Mouse (Mus musculus): ENCODE results near the gene Gm28729.

DNA sequence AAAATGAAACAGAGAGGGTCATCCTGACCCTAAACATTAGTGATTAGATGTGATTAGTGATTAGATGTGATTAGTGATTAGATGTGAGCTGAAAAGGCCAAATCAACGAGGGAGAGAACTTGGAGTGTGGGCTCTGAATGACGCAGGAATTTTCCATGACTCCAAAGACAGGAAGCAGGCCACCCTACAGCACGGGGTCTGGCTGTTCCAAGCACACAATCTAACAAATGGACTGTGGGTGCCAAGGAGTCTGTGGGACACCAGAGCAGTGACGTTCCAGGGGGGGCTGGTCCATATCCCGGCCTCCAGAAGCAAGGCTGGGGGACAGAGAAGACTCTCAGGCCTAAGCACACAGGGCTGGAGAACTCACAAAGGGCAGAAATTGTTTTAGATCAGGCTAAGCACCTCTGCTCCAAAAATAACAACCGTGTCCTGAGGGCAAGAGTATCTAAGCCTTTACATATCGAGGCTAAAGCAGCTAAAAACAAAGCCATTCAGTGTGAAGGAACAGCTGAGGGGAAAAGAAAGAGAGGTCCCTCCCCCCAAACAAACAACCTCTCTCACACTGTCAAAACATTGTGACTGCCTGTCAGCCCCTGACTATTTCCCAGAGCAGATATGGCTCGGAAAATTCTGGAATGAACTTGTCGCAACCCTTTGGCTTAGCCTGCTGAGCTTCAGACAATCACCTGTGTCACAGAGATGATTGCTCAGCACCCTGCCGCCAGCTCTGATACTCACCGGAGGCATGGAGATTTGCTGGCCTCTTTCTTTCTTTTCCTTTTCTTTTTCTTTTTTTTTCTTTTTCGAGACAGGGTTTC lies 74.0 kb downstream of the Gm28729 start:
- TF ChIP-seq EP300 (IDR thresholded peaks at IDR 0.05; ENCODE audit: insufficient read depth, low read depth, low read length) = no peak
- TF ChIP-seq CTCF (IDR thresholded peaks at IDR 0.05; ENCODE audit: low read depth, low read length) = no peak
- no peak for TF ChIP-seq POLR2A (IDR thresholded peaks at IDR 0.05; ENCODE audit: insufficient read depth, low read length)
